Mouse (Mus musculus) heart, postnatal 10 days (tissue): ENCODE measurements around the gene Gm20518. TPM values are rescaled to one million over a fixed set of nuclear protein-coding genes. Genes with fewer than 3 reads are reported as not detected.
A peak's percentile ranks its signal among the peaks of the same experiment; 100 is the strongest.

Experiments
- DNase-seq, 2 experiments: peaks; one replicate each; pipeline ENCODE4 v3.0.0; 2021
- intact Hi-C: fragments of 180-260 bp; cut with DNase I; formaldehyde crosslinking; loops from one replicate; pipeline ENCODE4 v1.15.1; 2025
- total RNA-seq, 2 experiments: library from RNA; stranded (reverse); gene quantifications; 2 replicates each; pipeline ENCODE4 v1.2.3; 2021

Gene Gm20518
- total RNA-seq, 2 experiments from 2014 or later: 0.17 to 0.19 TPM

- peak; percentile 94 for DNase-seq
- intact Hi-C loops: loop anchor here (2.0 kb wide), 3 partner anchors 18 to 136 kb away; no protein-coding TSS in a partner anchor
Measured at GRCm38 (mm10) chr16:17911052-17911595, 19.7 kb upstream of the Gm20518 start, which contains the start of gene Ess2. TSS of gene Ess2 (minus strand) at chr16:17911348.

DNA sequence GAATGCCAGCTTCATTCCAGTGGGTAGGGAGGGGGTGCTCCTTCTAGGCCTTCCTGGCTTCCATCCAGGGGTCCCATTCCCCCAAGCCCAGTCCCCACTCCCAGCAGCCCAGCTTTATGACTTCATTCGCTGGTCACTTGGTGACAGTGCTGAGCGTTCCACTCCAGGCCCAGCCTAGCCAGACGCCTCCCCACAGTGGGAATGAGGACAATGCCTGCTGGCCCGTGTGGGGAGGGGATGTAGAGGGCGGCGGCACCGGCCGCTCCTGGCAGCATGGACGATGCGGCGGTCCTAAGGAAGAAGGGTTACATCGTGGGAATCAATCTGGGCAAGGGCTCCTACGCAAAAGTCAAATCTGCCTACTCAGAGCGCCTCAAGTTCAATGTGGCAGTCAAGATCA lies 7.0 kb upstream of the Gm20518 start, which contains the start of the genes Dgcr2 and Tssk2:
Dgcr2 (minus strand) TSS at position 101 of the 400 bp plus-strand sequence.
Tssk2 (plus strand) TSS at position 176 of the 400 bp plus-strand sequence.
- intact Hi-C loops: no loop called here
- no peak for DNase-seq

DNA sequence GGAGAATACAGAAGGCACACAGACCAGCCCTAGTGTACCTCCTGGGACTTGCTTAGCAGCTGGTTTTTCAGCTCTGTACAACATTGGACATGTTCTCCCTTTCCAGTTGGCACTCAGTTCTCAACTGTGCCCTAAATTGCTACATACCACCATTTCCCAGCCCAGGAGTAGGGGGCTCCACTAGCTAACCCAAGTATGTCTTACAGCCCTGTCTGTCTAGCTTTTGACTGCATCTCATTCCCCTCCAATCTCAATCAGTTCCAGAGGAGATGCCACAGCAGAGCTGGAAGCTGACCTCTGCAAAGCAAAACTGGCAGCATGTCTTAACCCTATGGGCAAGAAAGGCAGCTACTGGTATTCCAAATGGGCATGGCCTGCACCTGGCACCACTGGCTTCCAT lies 4.6 kb upstream of the Gm20518 start:
- no peak for DNase-seq
- intact Hi-C loops: no loop called here

DNA sequence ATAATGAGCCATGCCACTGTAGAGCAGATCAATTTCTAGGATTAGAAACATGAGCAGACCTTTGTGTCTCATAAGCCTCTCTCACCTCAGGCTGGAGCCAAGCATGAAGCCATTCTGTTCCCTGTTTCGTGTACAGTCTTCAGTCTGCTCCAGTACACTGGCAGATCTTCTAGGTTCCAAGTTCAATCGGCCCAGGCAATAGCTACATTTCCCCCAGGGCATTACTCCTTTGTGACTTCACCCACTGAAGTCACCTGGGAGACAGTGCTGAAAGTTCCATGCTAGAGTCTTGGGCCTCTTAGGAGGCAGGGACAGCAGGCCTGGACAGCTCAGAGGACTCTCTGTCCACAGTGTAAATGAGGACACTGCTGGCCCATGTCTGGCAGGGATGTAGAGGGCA lies 2.5 kb upstream of the Gm20518 start, which contains the start of gene Tssk1:
Tssk1 (plus strand) TSS at position 301 of the 400 bp plus-strand sequence.
- DNase-seq: no peak
- intact Hi-C loops: loop anchor here (2.0 kb wide), 1 partner anchor 17 kb away; the partner anchor contains the start of gene Ess2

DNA sequence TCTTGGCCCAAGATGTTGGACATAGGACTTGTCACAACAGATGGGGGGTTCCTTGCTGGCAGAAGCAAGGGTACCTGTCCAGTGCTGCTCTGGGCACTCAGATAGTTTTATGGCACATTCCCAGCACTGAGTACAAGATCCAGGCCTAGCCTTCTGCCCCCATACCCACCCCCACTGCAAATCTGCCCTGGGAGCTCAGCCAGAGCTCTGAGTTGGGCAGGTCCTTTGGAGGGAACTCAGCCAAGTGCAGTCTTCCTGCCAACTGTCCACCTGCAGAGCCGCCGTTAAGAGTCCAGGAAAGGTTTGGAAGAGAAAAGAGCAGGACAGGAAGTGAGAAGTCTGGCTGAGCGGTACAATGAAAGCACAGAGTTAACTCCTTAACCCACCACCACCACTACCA lies 1.1 kb upstream of the Gm20518 start:
- intact Hi-C loops: loop anchor here (2.0 kb wide), 1 partner anchor 18 kb away; the partner anchor contains the start of gene Ess2
- peak; percentile 66 to 74 for DNase-seq

DNA sequence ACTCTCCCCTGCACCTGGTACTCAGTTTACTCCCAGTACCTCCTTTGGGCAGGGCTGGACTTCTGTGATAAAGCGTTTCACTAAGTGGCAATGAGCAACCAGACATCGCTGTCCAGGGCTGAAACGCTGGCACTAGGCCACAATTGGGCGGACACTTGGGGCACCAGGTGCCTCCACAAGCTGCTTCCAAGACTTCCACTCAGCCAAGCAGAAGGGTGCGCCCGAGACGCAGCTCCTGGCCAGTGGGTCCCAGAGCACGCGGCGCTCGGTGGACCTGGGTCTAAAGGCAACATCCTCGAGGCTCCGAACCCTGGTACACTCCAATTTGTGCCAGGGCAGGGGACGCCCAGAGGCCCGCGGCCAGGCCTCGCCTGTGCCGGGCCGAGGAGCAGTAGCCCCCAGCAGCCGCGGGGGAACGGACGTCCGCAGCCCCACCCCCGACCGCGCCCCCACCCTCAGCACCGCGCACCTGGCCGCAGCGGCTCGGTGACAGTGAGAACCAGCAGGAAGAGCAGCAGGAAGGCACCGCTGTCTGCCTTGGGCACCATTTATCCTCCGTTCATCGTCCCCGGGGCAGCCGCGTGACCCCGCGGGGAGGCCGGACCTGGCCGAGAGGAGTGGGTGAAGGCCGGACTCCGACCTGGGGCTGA lies 429 bp downstream of the Gm20518 start:
- peak; percentile 83 to 85 for DNase-seq
- intact Hi-C loops: no loop called here

- intact Hi-C loops: no loop called here
- no peak for DNase-seq
Measured at GRCm38 (mm10) chr16:17890342-17890727, 1.1 kb downstream of the Gm20518 start.

- intact Hi-C loops: no loop called here
- DNase-seq: no peak
Measured at GRCm38 (mm10) chr16:17889689-17890341, 1.7 kb downstream of the Gm20518 start.

- intact Hi-C loops: no loop called here
- no peak for DNase-seq
Measured at GRCm38 (mm10) chr16:17884116-17884515, 7.4 kb downstream of the Gm20518 start.

GRCm38 (mm10) chr16:17882196-17882595 lies 9.3 kb downstream of the Gm20518 start:
- intact Hi-C loops: no loop called here
- DNase-seq: no peak

DNA sequence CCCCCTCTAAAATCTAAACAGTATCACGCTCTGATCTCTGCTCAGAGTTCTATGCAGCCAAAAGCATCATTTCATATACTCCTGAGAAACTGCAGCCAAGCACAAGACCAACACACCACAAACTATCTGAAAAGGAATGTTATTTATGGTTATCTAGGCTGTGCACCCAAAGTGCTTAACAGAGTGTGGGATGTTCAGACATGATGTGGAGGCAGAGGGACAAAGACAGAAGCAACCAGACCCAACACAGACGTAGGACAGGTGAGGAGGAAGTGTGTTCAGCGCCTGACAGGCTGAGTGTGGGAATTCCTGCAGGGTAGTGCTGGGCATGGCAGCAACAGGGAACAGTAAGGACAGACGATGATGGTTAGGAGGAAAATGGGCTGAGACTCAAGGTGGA lies 11.9 kb downstream of the Gm20518 start:
- no peak for DNase-seq
- intact Hi-C loops: no loop called here

GRCm38 (mm10) chr16:17876096-17876495 lies 15.4 kb downstream of the Gm20518 start:
- intact Hi-C loops: no loop called here
- DNase-seq: no peak

GRCm38 (mm10) chr16:17875174-17875573 lies 16.3 kb downstream of the Gm20518 start:
- peak; percentile 29 to 48 for DNase-seq

DNA sequence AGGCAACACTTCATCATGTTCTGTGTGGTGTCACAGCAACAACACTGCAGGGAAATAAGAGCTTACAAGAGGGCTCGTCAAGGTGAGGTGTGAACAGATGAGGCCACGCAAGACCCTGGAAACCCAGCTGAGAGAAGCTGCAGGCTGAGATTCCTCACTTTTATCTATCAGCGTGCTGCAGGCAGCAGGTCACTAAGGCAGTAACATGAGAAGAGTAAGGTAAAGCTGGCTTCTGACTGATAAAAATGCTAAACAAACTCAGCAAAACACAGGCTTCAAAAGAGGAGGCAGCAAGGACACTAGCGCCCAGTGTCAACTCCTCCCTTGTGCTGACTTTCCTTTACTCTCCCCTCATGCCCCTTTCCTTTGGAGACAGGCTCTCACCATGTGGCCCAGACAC lies 18.5 kb downstream of the Gm20518 start:
- intact Hi-C loops: no loop called here
- no peak for DNase-seq

More at GRCm38 (mm10) chr16:17875174-17875573, 16.3 kb downstream of the Gm20518 start:
- intact Hi-C loops: no loop called here

DNA sequence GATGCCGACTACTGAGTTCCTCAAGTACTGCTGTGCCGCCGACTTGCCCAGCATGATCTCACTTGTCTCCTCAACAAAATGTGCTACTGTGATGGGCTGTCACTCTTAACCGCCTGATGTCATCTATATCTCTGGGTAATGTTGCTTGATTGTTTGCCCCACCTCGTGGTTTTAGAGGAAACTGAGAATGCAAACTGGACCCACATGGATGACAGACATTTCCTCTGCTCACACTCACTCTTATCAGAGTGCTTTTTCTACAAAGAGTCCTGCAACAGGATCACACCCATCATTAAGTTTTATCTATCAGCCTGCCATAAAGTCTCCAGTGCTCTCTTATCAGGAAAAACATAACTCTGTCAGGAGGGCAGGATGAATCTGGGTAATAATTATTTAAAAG lies 20.2 kb downstream of the Gm20518 start:
- no peak for DNase-seq

GRCm38 (mm10) chr16:17865770-17866169 lies 25.7 kb downstream of the Gm20518 start:
- intact Hi-C loops: no loop called here
- DNase-seq: no peak

More for the DNA sequence above, 20.2 kb downstream of the Gm20518 start:
- intact Hi-C loops: no loop called here

DNA sequence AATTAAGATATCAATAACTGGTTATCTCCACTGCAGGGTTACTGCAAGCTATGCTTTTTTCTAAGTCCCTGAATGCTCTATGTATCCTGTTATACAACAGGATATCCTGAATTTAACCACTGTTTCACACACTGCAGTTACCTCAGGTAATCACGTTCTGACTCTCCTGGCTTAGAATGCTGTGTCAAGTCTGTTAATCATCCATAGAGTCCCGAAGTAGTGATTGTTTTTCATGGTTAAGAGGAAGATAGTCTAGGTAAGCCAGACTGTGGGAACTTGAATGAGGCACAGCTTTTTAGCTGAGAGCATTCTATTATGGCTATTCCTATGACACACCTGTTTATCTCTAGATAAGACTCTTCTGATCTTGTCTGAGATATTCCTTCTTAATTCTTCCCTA lies 26.2 kb downstream of the Gm20518 start:
- DNase-seq: no peak
- intact Hi-C loops: no loop called here

- peak in 1 of 2 experiments; percentile 34 for DNase-seq
- intact Hi-C loops: loop anchor here (5.0 kb wide), 1 partner anchor 129 kb away; no protein-coding TSS in a partner anchor
Measured at GRCm38 (mm10) chr16:17858592-17858991, 32.9 kb downstream of the Gm20518 start.

- intact Hi-C loops: loop anchor here (5.0 kb wide), 1 partner anchor 130 kb away; no protein-coding TSS in a partner anchor
Measured at GRCm38 (mm10) chr16:17857157-17857556, 34.3 kb downstream of the Gm20518 start.

GRCm38 (mm10) chr16:17853263-17853662 lies 38.2 kb downstream of the Gm20518 start:
- no peak for DNase-seq
- intact Hi-C loops: no loop called here

More at GRCm38 (mm10) chr16:17857157-17857556, 34.3 kb downstream of the Gm20518 start:
- DNase-seq: no peak

- intact Hi-C loops: no loop called here
- no peak for DNase-seq
Measured at GRCm38 (mm10) chr16:17851860-17852259, 39.6 kb downstream of the Gm20518 start.
